Mouse (Mus musculus): ENCODE measurements around the gene Cryz. TPM values are rescaled to one million over a fixed set of nuclear protein-coding genes. Genes with fewer than 3 reads are reported as not detected.

Cryz gene
- polyA plus RNA-seq, 1 experiment = 2.5 TPM

- WGBS = 61% methylated on average over 3 of the region's 3 CpGs
- Histone ChIP-seq H3K4me1 (ENCODE audit: control insufficient read depth, insufficient read depth, insufficient read length) (no peaks in the 10 kb centered on the region), H3K27me3 (ENCODE audit: control insufficient read depth, insufficient read depth, low read length) (no peaks in the 10 kb centered on the region), H3K27ac (ENCODE audit: insufficient read depth, low read length) (no peak overlapping the region), H3K4me3 (ENCODE audit: extremely low read depth, insufficient read depth, insufficient read length) (no peak overlapping the region), H3K36me3 (ENCODE audit: control insufficient read depth, insufficient read depth, low read length) (no peaks in the 10 kb centered on the region)
- no peak for DNase-seq (ENCODE audit: low read depth in 1 of 2, low spot score in 2 of 2)
- TF ChIP-seq POLR2A (IDR thresholded peaks at IDR 0.05; ENCODE audit: low read depth, low read length) = no peak
- no peak for TF ChIP-seq CTCF (IDR thresholded peaks at IDR 0.05; ENCODE audit: extremely low read depth, insufficient read depth, insufficient read length, insufficient replicate concordance)
Measured at GRCm38 (mm10) chr3:154565437-154565836, 31.1 kb upstream of the Cryz start.

DNA sequence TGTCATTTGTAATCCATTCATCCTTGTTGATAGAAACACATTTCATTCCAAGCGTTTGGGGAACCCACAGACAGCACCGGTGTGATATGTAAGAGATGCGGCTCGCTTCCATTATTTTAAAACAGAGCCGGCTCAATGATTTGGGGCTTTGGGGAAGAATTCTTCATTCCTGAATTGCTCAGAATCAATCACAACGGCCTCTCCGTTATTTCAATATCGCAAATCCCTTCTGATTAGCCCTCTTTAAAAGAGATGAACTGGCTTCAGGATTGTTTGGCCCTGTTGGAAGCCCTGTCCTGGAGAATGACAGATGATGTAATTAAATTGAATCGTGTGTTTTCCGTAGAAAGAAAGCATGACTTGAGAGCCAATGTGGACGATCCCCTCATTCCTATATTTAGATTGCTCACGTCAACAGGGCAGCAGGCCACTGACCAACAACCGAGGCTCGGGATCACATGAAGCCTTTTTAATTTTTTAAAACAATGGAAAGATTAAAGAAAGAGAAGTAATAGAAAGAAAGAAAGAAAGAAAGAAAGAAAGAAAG, 26.4 kb upstream of the Cryz start:
- no peak for DNase-seq (ENCODE audit: low read depth in 1 of 2, low spot score in 2 of 2)
- Histone ChIP-seq H3K4me1 (ENCODE audit: control insufficient read depth, insufficient read depth, insufficient read length) (no peaks in the 10 kb centered on the region), H3K27me3 (ENCODE audit: control insufficient read depth, insufficient read depth, low read length) (no peaks in the 10 kb centered on the region), H3K36me3 (ENCODE audit: control insufficient read depth, insufficient read depth, low read length) (no peaks in the 10 kb centered on the region), H3K4me3 (ENCODE audit: extremely low read depth, insufficient read depth, insufficient read length) (no peak overlapping the region), H3K27ac (ENCODE audit: insufficient read depth, low read length) (no peak overlapping the region)
- WGBS = 77% methylated on average over 14 of the region's 14 CpGs
- TF ChIP-seq POLR2A (IDR thresholded peaks at IDR 0.05; ENCODE audit: low read depth, low read length) = no peak
- TF ChIP-seq CTCF (IDR thresholded peaks at IDR 0.05; ENCODE audit: extremely low read depth, insufficient read depth, insufficient read length, insufficient replicate concordance) = no peak

DNA sequence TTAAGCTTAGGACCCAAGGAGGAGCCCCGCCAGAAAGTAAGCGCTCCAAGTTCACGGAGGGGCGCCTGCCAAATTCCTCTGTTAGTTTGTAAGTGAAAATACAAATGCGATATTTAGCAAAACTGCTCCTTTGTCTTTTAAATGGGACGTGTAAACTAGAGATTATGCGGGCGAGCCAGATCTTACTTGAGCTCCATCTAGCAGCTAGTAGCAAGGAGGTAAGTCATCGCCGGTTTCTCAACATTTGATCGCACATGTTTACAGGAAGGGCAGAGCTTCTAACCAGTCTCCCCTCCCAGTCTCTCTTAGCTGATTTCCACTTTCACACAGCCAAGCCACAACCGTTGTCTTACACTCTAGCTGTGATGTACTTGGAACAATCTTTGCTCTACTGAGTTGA, 25.7 kb upstream of the Cryz start:
- Histone ChIP-seq H3K36me3 (ENCODE audit: control insufficient read depth, insufficient read depth, low read length) (no peaks in the 10 kb centered on the region), H3K4me1 (ENCODE audit: control insufficient read depth, insufficient read depth, insufficient read length) (no peaks in the 10 kb centered on the region), H3K27ac (ENCODE audit: insufficient read depth, low read length) (no peak overlapping the region), H3K4me3 (ENCODE audit: extremely low read depth, insufficient read depth, insufficient read length) (no peak overlapping the region), H3K27me3 (ENCODE audit: control insufficient read depth, insufficient read depth, low read length) (no peaks in the 10 kb centered on the region)
- TF ChIP-seq POLR2A (IDR thresholded peaks at IDR 0.05; ENCODE audit: low read depth, low read length) = no peak
- no peak for TF ChIP-seq CTCF (IDR thresholded peaks at IDR 0.05; ENCODE audit: extremely low read depth, insufficient read depth, insufficient read length, insufficient replicate concordance)
- no peak for DNase-seq (ENCODE audit: low read depth in 1 of 2, low spot score in 2 of 2)
- 10% methylated on average over 12 of the region's 12 CpGs for WGBS

DNA sequence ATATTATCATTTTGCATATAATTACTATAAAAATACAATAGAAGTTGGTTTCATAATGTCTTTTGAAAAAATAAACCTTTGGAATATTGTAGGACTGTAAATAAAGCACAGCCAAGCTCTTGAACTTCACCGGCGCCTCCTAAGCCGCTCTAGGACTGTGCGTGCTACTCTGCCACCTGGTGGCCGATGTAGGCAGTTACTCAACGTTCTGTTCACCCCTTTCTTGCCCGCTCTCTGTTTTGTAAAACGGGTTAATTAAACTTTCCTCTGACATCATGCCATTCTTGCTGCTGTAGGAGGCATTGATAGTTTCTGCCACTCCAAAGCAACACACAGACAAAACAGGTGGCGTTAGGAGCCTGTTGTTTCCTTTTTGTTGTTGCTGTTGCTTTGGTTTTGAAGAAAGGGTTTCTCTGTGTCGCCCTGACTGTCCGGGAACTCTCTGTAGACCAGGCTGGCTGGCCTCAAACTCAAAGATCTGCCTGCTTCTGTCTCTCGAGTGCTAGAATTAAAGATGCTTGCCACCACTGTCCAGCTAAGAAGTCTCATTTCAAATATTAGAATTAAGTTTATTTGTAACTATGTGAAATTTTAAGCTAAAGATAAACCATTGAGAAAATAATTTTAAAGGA, 24.1 kb upstream of the Cryz start:
- Histone ChIP-seq H3K27ac (ENCODE audit: insufficient read depth, low read length) (no peak overlapping the region), H3K27me3 (ENCODE audit: control insufficient read depth, insufficient read depth, low read length) (no peaks in the 10 kb centered on the region), H3K36me3 (ENCODE audit: control insufficient read depth, insufficient read depth, low read length) (no peaks in the 10 kb centered on the region), H3K4me1 (ENCODE audit: control insufficient read depth, insufficient read depth, insufficient read length) (no peaks in the 10 kb centered on the region), H3K4me3 (ENCODE audit: extremely low read depth, insufficient read depth, insufficient read length) (no peak overlapping the region)
- 17% methylated on average over 12 of the region's 12 CpGs for WGBS
- DNase-seq (ENCODE audit: low read depth in 1 of 2, low spot score in 2 of 2) = peak in 1 of 2 experiments; percentile 38
- TF ChIP-seq POLR2A (IDR thresholded peaks at IDR 0.05; ENCODE audit: low read depth, low read length) (no peak), CTCF (IDR thresholded peaks at IDR 0.05; ENCODE audit: extremely low read depth, insufficient read depth, insufficient read length, insufficient replicate concordance) (peak; percentile 87)

GRCm38 (mm10) chr3:154573666-154574065, 22.8 kb upstream of the Cryz start:
- Histone ChIP-seq H3K27ac (ENCODE audit: insufficient read depth, low read length) (no peak overlapping the region), H3K4me1 (ENCODE audit: control insufficient read depth, insufficient read depth, insufficient read length) (no peaks in the 10 kb centered on the region), H3K27me3 (ENCODE audit: control insufficient read depth, insufficient read depth, low read length) (no peaks in the 10 kb centered on the region), H3K4me3 (ENCODE audit: extremely low read depth, insufficient read depth, insufficient read length) (no peak overlapping the region), H3K36me3 (ENCODE audit: control insufficient read depth, insufficient read depth, low read length) (no peaks in the 10 kb centered on the region)
- WGBS = 62% methylated on average over 6 of the region's 6 CpGs
- TF ChIP-seq CTCF (IDR thresholded peaks at IDR 0.05; ENCODE audit: extremely low read depth, insufficient read depth, insufficient read length, insufficient replicate concordance) (no peak), POLR2A (IDR thresholded peaks at IDR 0.05; ENCODE audit: low read depth, low read length) (no peak)
- DNase-seq (ENCODE audit: low read depth in 1 of 2, low spot score in 2 of 2) = no peak

DNA sequence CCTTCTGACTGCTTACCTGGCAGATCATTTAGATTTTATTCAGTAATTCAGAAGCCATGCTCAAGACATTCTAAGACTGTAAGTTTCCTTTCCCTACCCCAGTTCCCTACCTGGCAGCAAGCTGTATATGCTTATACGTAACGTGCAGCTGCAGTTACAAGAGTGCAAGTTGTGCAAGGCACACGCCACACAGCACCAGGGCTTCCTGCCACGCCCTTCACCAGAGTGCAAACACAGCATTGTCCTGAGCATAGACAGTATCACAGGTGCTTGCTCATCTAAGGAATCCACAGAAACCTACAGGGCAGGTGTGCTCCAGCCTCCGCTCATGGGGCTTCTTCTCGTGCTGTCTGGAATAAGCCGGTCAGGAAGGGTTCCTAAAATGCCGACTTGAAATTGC, 18.6 kb upstream of the Cryz start:
- DNase-seq (ENCODE audit: low read depth in 1 of 2, low spot score in 2 of 2) = no peak
- Histone ChIP-seq H3K36me3 (ENCODE audit: control insufficient read depth, insufficient read depth, low read length) (peaks cover 4% of the 10 kb centered on the region; the same call in 1 of the 2 replicates), H3K4me3 (ENCODE audit: extremely low read depth, insufficient read depth, insufficient read length) (no peak overlapping the region), H3K4me1 (ENCODE audit: control insufficient read depth, insufficient read depth, insufficient read length) (no peaks in the 10 kb centered on the region), H3K27ac (ENCODE audit: insufficient read depth, low read length) (no peak overlapping the region), H3K27me3 (ENCODE audit: control insufficient read depth, insufficient read depth, low read length) (no peaks in the 10 kb centered on the region)
- WGBS = 91% methylated on average over 8 of the region's 8 CpGs
- no peak for TF ChIP-seq POLR2A (IDR thresholded peaks at IDR 0.05; ENCODE audit: low read depth, low read length)
- no peak for TF ChIP-seq CTCF (IDR thresholded peaks at IDR 0.05; ENCODE audit: extremely low read depth, insufficient read depth, insufficient read length, insufficient replicate concordance)

DNA sequence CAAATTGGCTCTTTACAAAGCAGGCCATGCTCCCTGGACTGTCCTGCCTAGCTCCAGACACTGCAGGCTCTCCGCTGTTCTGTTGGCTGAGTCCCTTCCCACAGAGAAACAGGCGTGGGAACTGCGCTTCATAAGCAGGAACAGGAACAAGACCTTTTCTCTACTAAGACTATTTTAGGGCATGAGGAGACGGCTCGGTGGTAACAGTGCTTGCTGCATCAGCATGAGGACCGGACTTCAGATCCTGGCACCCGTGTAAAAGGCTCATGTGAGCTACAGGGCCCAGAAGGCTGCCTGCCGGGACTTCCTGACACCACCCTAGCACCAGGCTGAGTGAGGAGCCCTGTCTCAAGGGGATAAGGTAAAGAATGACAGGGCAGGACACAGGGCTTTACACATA, 12.2 kb upstream of the Cryz start:
- Histone ChIP-seq H3K27me3 (ENCODE audit: control insufficient read depth, insufficient read depth, low read length) (no peaks in the 10 kb centered on the region), H3K27ac (ENCODE audit: insufficient read depth, low read length) (0 out of 2 replicates have a peak overlapping the region, but pooled peaks have one; percentile 40), H3K36me3 (ENCODE audit: control insufficient read depth, insufficient read depth, low read length) (peaks cover 5% of the 10 kb centered on the region), H3K4me3 (ENCODE audit: extremely low read depth, insufficient read depth, insufficient read length) (no peak overlapping the region), H3K4me1 (ENCODE audit: control insufficient read depth, insufficient read depth, insufficient read length) (no peaks in the 10 kb centered on the region)
- 84% methylated on average over 8 of the region's 8 CpGs for WGBS
- no peak for DNase-seq (ENCODE audit: low read depth in 1 of 2, low spot score in 2 of 2)
- TF ChIP-seq CTCF (IDR thresholded peaks at IDR 0.05; ENCODE audit: extremely low read depth, insufficient read depth, insufficient read length, insufficient replicate concordance) (no peak), POLR2A (IDR thresholded peaks at IDR 0.05; ENCODE audit: low read depth, low read length) (no peak)
